Mouse (Mus musculus) spleen, adult 12 weeks (tissue): ENCODE measurements around the gene Snapc3.
"Not testable (repeated sequence)": the region's sequence is repeated elsewhere in the genome, so short reads cannot be mapped to it uniquely, and the experiment has no call there.

Experiments
- DNase-seq: peaks from one replicate; pipeline ENCODE4 v3.0.0; 2022; ENCODE audit warnings: low spot score

Snapc3 gene

DNA sequence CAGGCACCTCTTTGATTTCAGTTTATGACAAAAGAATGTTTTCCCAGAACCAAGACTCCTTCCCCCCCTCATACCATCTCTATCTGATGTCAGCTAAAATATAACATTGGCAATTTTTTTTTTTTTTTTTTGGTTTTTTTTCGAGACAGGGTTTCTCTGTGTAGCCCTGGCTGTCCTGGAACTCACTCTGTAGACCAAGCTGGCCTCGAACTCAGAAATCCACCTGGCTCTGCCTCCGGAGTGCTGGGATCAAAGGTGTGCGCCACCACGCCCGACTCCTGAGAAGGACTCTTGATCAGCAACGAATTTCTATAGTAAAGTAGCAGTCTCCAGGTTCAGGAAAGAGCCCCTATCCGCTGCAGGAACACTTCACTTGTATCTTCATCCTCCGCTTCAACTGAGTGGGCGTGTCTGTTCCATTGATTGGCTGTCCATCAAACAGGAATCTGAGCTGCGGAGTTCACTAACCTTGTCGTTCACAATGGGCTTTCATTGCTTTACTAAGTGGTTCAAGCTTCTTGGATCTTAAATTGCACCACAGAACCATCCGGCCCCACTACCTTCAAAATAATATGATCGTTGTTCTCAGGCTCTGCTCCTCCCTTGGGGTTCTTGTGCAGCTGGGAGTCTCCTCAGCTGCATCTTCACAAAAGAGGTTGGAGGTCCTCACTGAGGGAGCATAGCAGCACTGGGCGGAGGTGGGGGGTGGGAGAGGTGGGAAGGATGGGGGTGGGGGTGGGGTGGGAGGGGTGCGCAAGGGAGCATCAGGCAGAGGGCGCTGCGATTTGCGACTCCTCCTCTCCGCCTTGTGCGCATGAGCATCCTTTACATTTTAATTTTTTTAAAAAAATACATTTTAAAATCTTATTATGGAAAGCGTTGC is 82.9 kb downstream of the Snapc3 start:
- no peak for DNase-seq

GRCm38 (mm10) chr4:83501037-83501430 is 83.5 kb downstream of the Snapc3 start:
- no peak for DNase-seq

DNA sequence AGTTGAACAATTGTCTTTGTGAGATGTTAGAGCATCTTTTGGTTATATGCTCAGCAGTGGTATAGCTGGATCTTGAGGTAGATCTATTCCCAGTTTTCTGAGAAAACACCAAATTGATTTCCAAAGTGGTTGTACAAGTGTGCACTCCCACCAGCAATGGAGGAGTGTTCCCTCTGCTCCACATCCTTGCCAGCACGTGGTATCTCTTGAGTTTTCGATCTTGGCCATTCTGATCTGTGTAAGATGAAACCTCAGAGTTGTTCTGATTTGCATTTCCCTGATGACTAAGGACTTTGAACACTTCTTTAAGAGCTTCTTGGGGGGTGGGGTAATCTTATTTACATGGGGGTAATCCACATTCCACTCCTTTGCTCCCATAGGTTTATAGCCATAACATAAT is 92.1 kb downstream of the Snapc3 start:
- DNase-seq, result no peak

- DNase-seq, result no peak
These were observed 93.6 kb downstream of the Snapc3 start for GRCm38 (mm10) chr4:83511083-83511482.

GRCm38 (mm10) chr4:83512217-83512616 is 94.7 kb downstream of the Snapc3 start:
- DNase-seq, result no peak

DNA sequence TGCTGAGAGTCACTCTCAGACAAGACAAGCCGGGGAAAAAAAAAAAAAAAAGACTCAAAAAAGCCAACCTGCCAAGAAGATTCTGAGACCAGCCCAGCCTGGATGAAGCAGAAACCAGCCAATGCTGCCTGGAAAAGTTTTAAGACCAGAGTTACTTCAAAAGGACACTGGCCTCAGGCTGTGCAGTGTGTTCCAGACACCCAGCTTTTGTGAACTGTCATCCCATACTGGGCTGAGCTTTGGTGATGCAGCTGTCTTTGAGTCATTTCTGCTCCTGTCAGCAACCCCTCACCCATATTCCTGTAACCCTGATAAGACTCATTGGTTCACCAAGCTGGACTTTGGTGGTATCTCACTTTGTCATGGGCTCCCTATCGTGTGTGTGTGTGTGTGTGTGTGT is 95.1 kb downstream of the Snapc3 start:
- DNase-seq, result no peak

DNA sequence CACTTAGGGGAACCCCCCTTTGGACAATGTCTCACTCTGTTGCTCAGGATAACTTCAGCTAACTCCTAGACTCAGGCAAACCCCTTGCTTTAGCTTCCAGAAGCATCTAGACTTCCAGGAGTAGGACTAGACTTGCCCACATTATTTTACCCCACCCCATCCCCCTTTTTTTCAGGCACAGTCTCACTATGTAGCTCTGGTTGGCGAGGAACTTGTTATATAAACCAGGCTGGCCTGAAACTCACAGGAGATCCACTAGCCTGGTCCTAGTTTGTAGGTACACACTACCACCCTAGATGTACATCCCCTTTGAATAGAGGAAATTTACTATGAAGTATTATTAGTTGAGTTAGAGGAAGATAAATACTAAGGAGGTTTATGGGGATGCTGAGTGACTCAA is 96.7 kb downstream of the Snapc3 start:
- no peak for DNase-seq

GRCm38 (mm10) chr4:83514976-83515669 is 97.6 kb downstream of the Snapc3 start:
- DNase-seq, result no peak

DNA sequence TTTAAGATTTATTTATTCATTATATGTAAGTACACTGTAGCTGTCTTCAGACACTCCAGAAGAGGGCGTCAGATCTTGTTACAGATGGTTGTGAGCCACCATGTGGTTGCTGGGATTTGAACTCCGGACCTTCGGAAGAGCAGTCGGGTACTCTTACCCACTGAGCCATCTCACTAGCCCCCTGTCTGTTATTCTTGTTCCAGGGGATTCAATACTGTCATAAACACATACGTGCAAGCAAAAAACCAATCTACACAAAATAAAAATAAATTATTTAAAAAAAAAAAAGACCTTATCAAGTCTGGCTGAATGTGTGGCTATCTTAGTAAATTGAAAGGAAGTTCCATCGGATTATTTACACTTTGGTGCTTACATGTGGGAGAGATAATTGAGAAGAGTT is 98.6 kb downstream of the Snapc3 start:
- not testable (repeated sequence) for DNase-seq
